In the genomic region with DNA sequence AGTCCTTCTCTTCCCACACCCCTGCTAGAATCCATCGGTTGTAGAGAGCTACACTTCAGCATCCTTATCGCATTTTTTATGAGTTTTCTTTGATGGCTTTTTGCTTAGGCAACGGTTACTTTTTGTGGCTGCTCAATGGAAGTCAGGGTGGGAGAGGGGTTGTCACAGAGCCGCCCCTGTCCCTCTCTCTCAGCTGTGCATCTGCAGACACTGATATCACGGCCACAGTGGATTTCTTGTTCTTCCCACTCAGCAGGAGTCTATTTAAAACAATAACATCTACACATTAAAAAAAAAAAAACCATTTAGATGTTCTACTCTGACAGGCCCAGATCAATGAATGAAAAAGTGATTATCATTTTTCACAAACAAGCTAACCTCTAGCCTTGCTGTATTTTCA, we compare ENCODE assay signal across 12 mouse cellular contexts. TPM values are rescaled to one million over a fixed set of nuclear protein-coding genes. Genes with fewer than 3 reads are reported as not detected.
"Had no signal": no experiment of that assay in that cellular context is flagged by ENCODE, and none has a peak within 500 bp of the region (broad histone marks: within the 10 kb centered on the region; RNA-seq: fewer than 3 reads in every experiment).

No protein-coding gene starts in this region.

- H3K4me3 ChIP-seq: limb, embryonic 15.5 days; liver, embryonic 12.5 days; megakaryocyte, embryonic 14.5 days; midbrain, embryonic 12.5 days; stomach, embryonic 15.5 days had no signal

- DNase-seq: layer of hippocampus, postnatal 36 days; thymus, postnatal 25 days had no signal

- H3K27ac ChIP-seq: kidney, postnatal 0 days; limb, embryonic 15.5 days; liver, embryonic 12.5 days; macrophage; midbrain, embryonic 12.5 days; stomach, embryonic 15.5 days had no signal

- H3K4me2 ChIP-seq: limb, embryonic 15.5 days; liver, embryonic 12.5 days; lung, embryonic 14.5 days had no signal

- H3K27me3 ChIP-seq: limb, embryonic 15.5 days; liver, embryonic 12.5 days; midbrain, embryonic 12.5 days; stomach, embryonic 15.5 days had no signal

- H3K36me3 ChIP-seq: limb, embryonic 15.5 days; liver, embryonic 12.5 days; midbrain, embryonic 12.5 days; stomach, embryonic 15.5 days had no signal

- H3K9ac ChIP-seq: limb, embryonic 15.5 days; liver, embryonic 12.5 days; lung, embryonic 14.5 days; midbrain, embryonic 12.5 days; stomach, embryonic 15.5 days had no signal

- H3K9me3 ChIP-seq: limb, embryonic 15.5 days; liver, embryonic 12.5 days; megakaryocyte, embryonic 14.5 days; midbrain, embryonic 12.5 days; stomach, embryonic 15.5 days had no signal

- ATAC-seq: liver, embryonic 12.5 days had no signal

- H3K4me1 ChIP-seq: liver, embryonic 12.5 days; megakaryocyte, embryonic 14.5 days; midbrain, embryonic 12.5 days; stomach, embryonic 15.5 days had no signal

RNA-seq across cellular contexts. Expression of a gene that starts 13.0 kb away (rescaled TPM):
- total RNA-seq: neutrophil, adult 5-6 weeks had no signal
- polyA plus RNA-seq: kidney, postnatal 0 days; liver, embryonic 12.5 days; liver, embryonic 16.5 days; lung, embryonic 14.5 days; macrophage had no signal
